Mouse (Mus musculus) small intestine, adult 2 months (tissue): ENCODE data around the gene Olfr781.

Experiments
- CTCF ChIP-seq: fragments of 200-500 bp; IDR thresholded peaks from 2 replicates; pipeline ENCODE4 v1.5.1; 2012; ENCODE audit warnings: low read depth, mild to moderate bottlenecking, control low read depth, inconsistent platforms, low read length, moderate library complexity, mixed read lengths; ENCODE audit not compliant: insufficient replicate concordance, insufficient read length; ENCODE audit errors: extremely low read depth
- POLR2A ChIP-seq: fragments of 200-500 bp; IDR thresholded peaks from 2 replicates; pipeline ENCODE4 v1.6.1; 2012; ENCODE audit warnings: low read depth, mild to moderate bottlenecking, control low read depth, inconsistent platforms, low read length, moderate library complexity

DNA sequence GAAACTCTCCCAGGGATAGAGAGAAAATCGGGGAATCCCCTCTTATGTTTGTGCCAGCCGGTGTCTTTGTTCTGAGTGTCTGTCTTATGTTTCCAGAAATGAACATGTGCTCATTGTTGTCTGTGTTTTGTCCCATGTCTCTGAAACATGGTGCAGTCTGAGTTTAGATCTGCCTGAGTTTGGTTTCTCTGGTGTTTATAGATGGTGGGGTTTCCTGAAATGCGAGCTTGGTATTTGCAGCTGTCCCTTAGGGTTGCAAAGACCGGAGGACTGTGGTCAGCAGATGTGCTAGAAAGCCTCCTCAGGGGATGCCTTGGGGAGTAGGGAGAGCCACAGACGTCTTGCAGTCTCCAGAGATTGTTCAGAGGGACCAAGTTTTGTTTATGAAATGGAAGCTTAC, 28.7 kb downstream of the Olfr781 start:
- TF ChIP-seq CTCF (no peak), POLR2A (no peak)
